Mouse (Mus musculus) cerebellum, adult 9-10 months (tissue): Measurements from ENCODE around the gene Limch1.

ENCODE experiments used
- DNase-seq: peaks from one replicate; pipeline ENCODE4 v3.0.0; 2022

The Limch1 gene

GRCm38 (mm10) chr5:66886410-66887120 is 140.9 kb downstream of the Limch1 start:
- DNase-seq, result no peak

- no peak for DNase-seq
Measured at GRCm38 (mm10) chr5:66888061-66888460, 142.4 kb downstream of the Limch1 start.

GRCm38 (mm10) chr5:66889337-66889736 is 143.7 kb downstream of the Limch1 start:
- DNase-seq, result peak; percentile 34

- DNase-seq, result no peak
Measured at GRCm38 (mm10) chr5:66895440-66896120, 150.0 kb downstream of the Limch1 start.

- DNase-seq, result no peak
Measured at GRCm38 (mm10) chr5:66897584-66897983, 152.0 kb downstream of the Limch1 start.

GRCm38 (mm10) chr5:66898252-66898651 is 152.6 kb downstream of the Limch1 start:
- DNase-seq, result no peak

- no peak for DNase-seq
Measured at GRCm38 (mm10) chr5:66898811-66899430, 153.3 kb downstream of the Limch1 start.

- DNase-seq, result no peak
Measured at GRCm38 (mm10) chr5:66901116-66901515, 155.5 kb downstream of the Limch1 start.

GRCm38 (mm10) chr5:66904835-66905234 is 159.2 kb downstream of the Limch1 start:
- no peak for DNase-seq

GRCm38 (mm10) chr5:66908883-66909282 is 163.3 kb downstream of the Limch1 start:
- peak; percentile 54 for DNase-seq

GRCm38 (mm10) chr5:66909962-66910361 is 164.3 kb downstream of the Limch1 start:
- no peak for DNase-seq

- DNase-seq, result no peak
Measured at GRCm38 (mm10) chr5:66910610-66911009, 165.0 kb downstream of the Limch1 start.

GRCm38 (mm10) chr5:66911068-66911467 is 165.4 kb downstream of the Limch1 start:
- DNase-seq, result no peak

- no peak for DNase-seq
Measured at GRCm38 (mm10) chr5:66913791-66914190, 168.2 kb downstream of the Limch1 start.

GRCm38 (mm10) chr5:66917353-66918315 is 172.0 kb downstream of the Limch1 start:
- DNase-seq, result no peak

- DNase-seq, result no peak
Measured at GRCm38 (mm10) chr5:66918316-66919305, 173.0 kb downstream of the Limch1 start.

GRCm38 (mm10) chr5:66922582-66922981 is 177.0 kb downstream of the Limch1 start:
- peak; percentile 55 for DNase-seq

GRCm38 (mm10) chr5:66929291-66929690 is 183.7 kb downstream of the Limch1 start:
- no peak for DNase-seq

- no peak for DNase-seq
Measured at GRCm38 (mm10) chr5:66933134-66933804, 187.6 kb downstream of the Limch1 start.

- DNase-seq, result no peak
Measured at GRCm38 (mm10) chr5:66934585-66934984, 189.0 kb downstream of the Limch1 start.

GRCm38 (mm10) chr5:66937376-66937775 is 191.7 kb downstream of the Limch1 start:
- DNase-seq, result no peak
